In genomic region chr8:125995101-125995986, GRCm38 (mm10) we compare ENCODE assay signal across 8 mouse cellular contexts. TPM values are rescaled to one million over a fixed set of nuclear protein-coding genes. Genes with fewer than 3 reads are reported as not detected.
DNase-seq lines count a peak whose midpoint lies in the region; ATAC-seq and TF ChIP-seq lines count a peak whose summit lies in the region.
"Had no signal": no experiment of that assay in that cellular context is flagged by ENCODE, and none has a peak within 500 bp of the region (broad histone marks: within the 10 kb centered on the region; RNA-seq: fewer than 3 reads in every experiment).

Gene Kcnk1 (plus strand): TSS chr8:125995170.

- peak within 1 kb of the TSS; percentile 89 for H3K4me2 ChIP-seq in kidney, embryonic 15.5 days
- peak within 1 kb of the TSS; percentile 84 for H3K4me2 ChIP-seq in limb, embryonic 14.5 days (replicated peaks; ENCODE audit: low read depth, low read length, severe bottlenecking)
- peak within 1 kb of the TSS; percentile 86 for H3K4me2 ChIP-seq in midbrain, postnatal 0 days (ENCODE audit: low read depth, low read length, poor library complexity, severe bottlenecking)

- 0 out of 2 replicates have a peak, but pooled peaks have one; percentile 53 for TF ChIP-seq POLR2A in limb, embryonic 14.5 days (IDR thresholded peaks at IDR 0.05; ENCODE audit: borderline replicate concordance, extremely low read depth, insufficient read depth, insufficient read length)

- under 1% methylated on average over 73 of the region's 73 CpGs for WGBS in kidney, embryonic 15.5 days
- under 1% methylated on average over 59 of the region's 73 CpGs for WGBS in limb, embryonic 14.5 days
- WGBS in midbrain, postnatal 0 days, result under 1% methylated on average over 67 of the region's 73 CpGs

- peak within 1 kb of the TSS; percentile 60 for H3K4me3 ChIP-seq in kidney, embryonic 15.5 days (replicated peaks)
- peak within 1 kb of the TSS; percentile 56 for H3K4me3 ChIP-seq in limb, embryonic 14.5 days (replicated peaks; ENCODE audit: low read length)
- H3K4me3 ChIP-seq in midbrain, postnatal 0 days (ENCODE audit: low read depth, low read length), result peak within 1 kb of the TSS; percentile 57
- H3K4me3 ChIP-seq: heart, adult 2 months had no signal

- ATAC-seq in kidney, embryonic 15.5 days (replicated peaks; ENCODE audit: low FRiP score), result peak; percentile 85
- ATAC-seq in limb, embryonic 14.5 days (ENCODE audit: low FRiP score, low read depth), result peak; percentile 75
- peak; percentile 77 for ATAC-seq in midbrain, postnatal 0 days (ENCODE audit: low FRiP score)

- H3K9ac ChIP-seq in kidney, embryonic 15.5 days, result peak within 1 kb of the TSS; percentile 49
- H3K9ac ChIP-seq in limb, embryonic 14.5 days (ENCODE audit: low read depth, low read length, severe bottlenecking), result peak within 1 kb of the TSS; percentile 62
- peak within 1 kb of the TSS; percentile 61 for H3K9ac ChIP-seq in midbrain, postnatal 0 days (replicated peaks; ENCODE audit: low read length, poor library complexity, severe bottlenecking)

- H3K36me3 ChIP-seq in kidney, embryonic 15.5 days, result no peaks in the 10 kb centered on the region
- no peaks in the 10 kb centered on the region for H3K36me3 ChIP-seq in limb, embryonic 14.5 days (ENCODE audit: control insufficient read depth, insufficient read depth, low read length)
- no peaks in the 10 kb centered on the region for H3K36me3 ChIP-seq in midbrain, postnatal 0 days (ENCODE audit: insufficient read depth, low read length)

- H3K4me1 ChIP-seq in kidney, embryonic 15.5 days, result peaks cover 39% of the 10 kb centered on the region
- peaks cover 11% of the 10 kb centered on the region; the same call in 1 of the 2 replicates for H3K4me1 ChIP-seq in limb, embryonic 14.5 days (ENCODE audit: control insufficient read depth, insufficient read depth, low read length)
- peaks cover 20% of the 10 kb centered on the region; the same call in 1 of the 2 replicates for H3K4me1 ChIP-seq in midbrain, postnatal 0 days (ENCODE audit: insufficient read depth, low read length)

- TF ChIP-seq CTCF in midbrain, postnatal 0 days (IDR thresholded peaks at IDR 0.05), result peak; percentile 39

- peak; percentile 47 for DNase-seq in adrenal gland, postnatal 14 days
- DNase-seq in cerebellum, postnatal 10 days, result peak; percentile 88 to 91
- DNase-seq in frontal cortex, postnatal 14 days (ENCODE audit: low spot score in 2 of 2), result peak; percentile 54 to 70
- DNase-seq in limb, embryonic 14.5 days (ENCODE audit: low spot score), result peak; percentile 48
- peak; percentile 63 for DNase-seq in midbrain, postnatal 0 days (ENCODE audit: low spot score)
- peak; percentile 89 for DNase-seq in urinary bladder, postnatal 14 days (ENCODE audit: low spot score)

- H3K9me3 ChIP-seq in kidney, embryonic 15.5 days (replicated peaks), result no peaks in the 10 kb centered on the region
- no peaks in the 10 kb centered on the region for H3K9me3 ChIP-seq in limb, embryonic 14.5 days (ENCODE audit: control insufficient read depth, low read length)
- H3K9me3 ChIP-seq in midbrain, postnatal 0 days (ENCODE audit: low read length), result no peaks in the 10 kb centered on the region

- peak within 1 kb of the TSS; percentile 89 for H3K27ac ChIP-seq in kidney, embryonic 15.5 days
- peak within 1 kb of the TSS; percentile 38; the same call in 1 of the 2 replicates for H3K27ac ChIP-seq in limb, embryonic 14.5 days (replicated peaks; ENCODE audit: low read depth, low read length)
- H3K27ac ChIP-seq in midbrain, postnatal 0 days (ENCODE audit: low read depth, low read length), result peak within 1 kb of the TSS; percentile 74
- H3K27ac ChIP-seq: heart, adult 2 months had no signal

- H3K27me3 ChIP-seq in kidney, embryonic 15.5 days, result peaks cover 57% of the 10 kb centered on the region
- H3K27me3 ChIP-seq in limb, embryonic 14.5 days (ENCODE audit: control insufficient read depth, insufficient read depth, low read length), result no peaks in the 10 kb centered on the region
- no peaks in the 10 kb centered on the region for H3K27me3 ChIP-seq in midbrain, postnatal 0 days (ENCODE audit: insufficient read depth, low read length)

RNA-seq across cellular contexts. Expression of gene Kcnk1, which starts in this region (rescaled TPM):
- 1.1 and 1.2 TPM in 2 replicates for total RNA-seq in adrenal gland, postnatal 14 days (2021)
- polyA plus RNA-seq in kidney, embryonic 15.5 days (2015; fragmentation: Nextera tagmentation; extraction: Ambion mirVana), result 39.2 and 42.9 TPM in 2 replicates
- 16.1 and 19.7 TPM in 2 replicates for polyA plus RNA-seq in limb, embryonic 14.5 days (2012; rRNA removed)
- 27.3 and 27.6 TPM in 2 replicates for polyA plus RNA-seq in limb, embryonic 14.5 days (2014; fragmentation: Nextera tagmentation; extraction: Ambion mirVana)
- 35.7 and 52.1 TPM in 2 replicates for total RNA-seq in midbrain, postnatal 0 days (2014; rRNA removed)
- polyA plus RNA-seq in midbrain, postnatal 0 days (2015; fragmentation: Nextera tagmentation; extraction: Ambion mirVana), result 24.1 and 25.1 TPM in 2 replicates

Comparison
In these comparisons a context has a peak if more than half of its experiments do, and no peak if none do; other contexts are left out.
1. Peak in every context shown above with its lines: DNase-seq, ATAC-seq, H3K4me3 ChIP-seq and H3K27ac ChIP-seq.
2. RNA of gene Kcnk1 (total RNA-seq): 35.7 to 52.1 TPM in midbrain, postnatal 0 days; 1.1 to 1.2 TPM in adrenal gland, postnatal 14 days; every median in the first group is over 10 times any median in the second.
3. H3K27ac ChIP-seq: peak in every context shown above with its lines; median percentile 89 in kidney, embryonic 15.5 days; 74 in midbrain, postnatal 0 days; 38 in limb, embryonic 14.5 days.